Mouse (Mus musculus) NIH3T3 (cell line): Measurements from ENCODE around the gene Magi2.
"Not testable (repeated sequence)": the region's sequence is repeated elsewhere in the genome, so short reads cannot be mapped to it uniquely, and the experiment has no call there.

Source experiments
- DNase-seq: peaks from one replicate; pipeline ENCODE4 v3.0.0-alpha.2; 2012; ENCODE audit warnings: low read depth

The Magi2 gene

DNA sequence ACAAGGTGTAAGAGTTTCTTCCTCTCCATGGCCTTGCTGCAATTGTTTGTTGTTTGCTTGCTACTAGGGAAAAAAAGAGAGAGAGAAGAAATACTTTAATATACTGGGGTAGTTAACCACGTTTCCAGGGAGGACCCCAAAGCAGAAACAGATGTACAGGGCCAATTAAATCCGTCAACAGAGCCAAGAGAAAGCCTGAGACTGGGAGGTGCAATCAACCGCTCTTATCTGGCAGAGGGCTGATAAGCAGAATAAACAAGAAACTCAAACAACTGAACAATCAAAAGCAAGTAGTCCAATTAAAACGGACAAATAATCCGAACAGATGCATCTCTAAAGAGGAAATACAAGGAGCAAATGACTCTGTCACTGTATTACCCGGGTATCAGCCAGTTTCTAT lies 1282.8 kb downstream of the Magi2 start:
- DNase-seq: no peak

DNA sequence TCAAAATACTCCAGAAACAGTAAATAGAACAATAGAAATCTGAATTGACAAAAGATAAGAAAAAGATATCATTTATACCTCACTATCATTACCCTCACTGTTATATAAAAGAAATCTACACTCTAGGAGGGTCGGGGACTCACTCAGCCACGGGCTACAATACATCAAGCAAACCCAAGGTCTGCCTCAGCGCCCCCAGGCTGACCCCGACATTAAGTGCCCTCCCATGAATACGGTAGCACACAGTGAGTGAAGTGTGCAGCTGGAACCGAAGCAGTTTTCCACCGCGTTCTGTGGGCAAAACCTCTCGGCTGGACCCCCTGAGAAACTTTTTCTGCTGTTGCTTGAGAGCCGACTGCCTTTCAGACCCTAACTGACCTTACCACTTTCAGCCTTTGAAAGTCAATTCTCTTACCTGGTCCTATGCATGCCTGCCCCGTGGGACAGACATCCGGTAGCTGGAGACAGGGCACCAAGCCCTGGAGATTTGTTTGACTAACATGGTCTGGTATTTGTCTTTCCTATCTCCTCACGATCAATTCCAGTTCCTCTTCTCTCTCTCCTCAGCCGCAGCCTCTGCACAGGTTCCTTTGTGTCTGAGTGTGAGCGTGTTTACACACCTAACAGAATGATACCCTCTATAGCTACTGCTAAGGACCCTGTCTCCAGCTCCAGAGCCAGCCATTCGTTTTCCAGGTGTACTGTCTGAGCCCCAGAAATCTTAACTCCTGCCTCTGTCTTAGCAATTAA lies 1285.7 kb downstream of the Magi2 start:
- DNase-seq: no peak

DNA sequence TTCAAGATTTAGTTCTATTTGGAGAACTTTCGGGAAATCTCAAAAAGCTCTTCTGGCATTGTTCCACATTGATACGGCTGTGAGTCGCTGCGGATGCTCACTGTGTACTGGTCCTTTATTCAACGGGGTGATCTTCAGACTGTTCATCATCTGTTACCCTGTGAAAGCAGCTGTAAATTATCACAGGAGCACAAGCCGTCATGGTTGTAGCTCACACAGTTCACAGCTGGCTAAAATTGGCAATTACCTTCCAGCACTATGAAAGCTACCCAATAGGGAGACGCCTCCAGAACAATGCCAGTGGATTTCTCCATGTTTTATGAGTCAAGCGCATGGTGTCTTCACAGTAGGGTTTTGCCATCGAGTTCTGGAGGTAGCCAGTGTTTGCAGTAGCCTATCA lies 1294.8 kb downstream of the Magi2 start:
- no peak for DNase-seq

- DNase-seq: no peak
Measured at GRCm38 (mm10) chr5:20522047-20522446, 1295.2 kb downstream of the Magi2 start.

DNA sequence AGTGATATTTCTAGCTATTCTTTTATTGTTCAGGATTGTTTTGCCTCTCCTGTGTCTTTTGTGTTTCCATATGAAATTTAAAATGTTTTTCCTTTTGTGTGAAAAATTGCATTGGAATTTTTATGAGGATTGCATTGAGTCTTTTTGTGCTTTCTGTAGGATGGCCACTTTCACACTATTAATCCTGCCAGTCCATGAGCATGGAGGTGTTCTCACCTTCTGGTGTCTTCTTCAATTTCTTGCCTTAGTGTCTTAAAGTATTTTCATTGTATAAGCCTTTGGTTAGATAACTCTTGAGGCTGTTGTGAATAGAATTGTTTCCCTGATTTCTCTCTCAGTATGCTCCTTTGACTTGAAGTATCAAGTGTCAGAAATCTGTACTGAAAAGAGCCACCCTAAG lies 1296.9 kb downstream of the Magi2 start:
- no peak for DNase-seq

GRCm38 (mm10) chr5:20526588-20526987 lies 1299.8 kb downstream of the Magi2 start:
- not testable (repeated sequence) for DNase-seq

- no peak for DNase-seq
Measured at GRCm38 (mm10) chr5:20536544-20536943, 1309.7 kb downstream of the Magi2 start.

GRCm38 (mm10) chr5:20537369-20538022 lies 1310.7 kb downstream of the Magi2 start:
- no peak for DNase-seq

GRCm38 (mm10) chr5:20544374-20544773 lies 1317.5 kb downstream of the Magi2 start:
- no peak for DNase-seq

- no peak for DNase-seq
Measured at GRCm38 (mm10) chr5:20559378-20559777, 1332.5 kb downstream of the Magi2 start.

DNA sequence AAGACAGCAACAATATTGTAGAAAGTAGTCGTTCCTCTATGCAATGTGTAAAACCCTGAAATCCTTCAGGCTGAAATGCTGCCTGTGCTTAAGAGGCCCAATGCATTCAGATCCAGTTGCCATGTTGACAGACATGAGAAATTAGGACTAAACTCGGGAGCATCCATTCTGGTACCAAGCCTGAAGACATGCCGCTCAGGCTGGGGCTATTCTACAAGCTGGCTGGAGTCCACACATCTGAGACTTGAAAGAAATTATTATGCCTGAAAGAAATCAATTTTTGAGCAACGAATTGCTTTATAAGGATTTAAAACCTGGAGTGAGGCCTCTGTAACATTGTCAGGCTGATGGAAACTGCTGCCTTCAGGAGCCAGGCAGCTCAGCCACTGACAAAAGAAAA lies 1333.0 kb downstream of the Magi2 start:
- DNase-seq: no peak

GRCm38 (mm10) chr5:20568421-20568820 lies 1341.6 kb downstream of the Magi2 start:
- no peak for DNase-seq

- no peak for DNase-seq
Measured at GRCm38 (mm10) chr5:20568966-20569365, 1342.1 kb downstream of the Magi2 start.

DNA sequence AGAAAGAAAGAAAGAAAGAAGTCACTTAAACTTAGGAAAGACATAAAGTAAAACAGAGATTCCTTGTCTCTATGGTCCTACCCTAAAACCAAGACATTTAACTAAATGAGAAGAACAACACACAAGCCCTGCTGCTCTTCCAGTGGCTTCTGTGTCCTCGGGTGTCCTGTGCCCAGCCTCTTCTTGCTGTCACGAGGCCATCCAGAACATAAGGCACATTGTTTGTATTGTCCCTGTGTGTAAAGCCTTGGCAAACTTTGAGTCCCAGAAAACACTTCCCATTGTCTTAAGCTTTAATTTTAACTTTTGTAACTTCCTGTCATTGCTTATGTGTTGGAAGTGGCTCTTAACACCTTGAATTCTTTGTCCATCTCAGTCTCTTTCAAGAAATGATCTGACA lies 1348.0 kb downstream of the Magi2 start:
- DNase-seq: no peak

DNA sequence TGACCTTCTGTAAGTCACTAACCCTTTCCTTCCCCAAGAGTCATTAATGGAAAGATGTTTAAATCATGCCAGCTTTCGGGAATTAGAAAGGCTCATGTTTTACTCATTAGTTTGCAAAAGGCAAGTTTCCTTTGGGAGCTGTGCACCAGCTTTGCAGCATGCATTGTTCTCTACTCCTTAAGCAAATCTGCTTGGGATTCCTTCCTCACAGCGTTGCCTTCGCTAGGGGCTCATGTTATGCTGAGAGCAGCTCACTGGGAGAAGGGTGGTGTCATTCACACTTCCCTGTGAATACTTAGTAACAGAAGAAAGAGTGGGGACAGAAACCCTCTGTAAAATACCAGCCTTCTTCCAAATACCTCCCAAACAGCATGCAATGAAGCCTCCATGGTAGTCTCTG lies 1349.0 kb downstream of the Magi2 start:
- DNase-seq: no peak

DNA sequence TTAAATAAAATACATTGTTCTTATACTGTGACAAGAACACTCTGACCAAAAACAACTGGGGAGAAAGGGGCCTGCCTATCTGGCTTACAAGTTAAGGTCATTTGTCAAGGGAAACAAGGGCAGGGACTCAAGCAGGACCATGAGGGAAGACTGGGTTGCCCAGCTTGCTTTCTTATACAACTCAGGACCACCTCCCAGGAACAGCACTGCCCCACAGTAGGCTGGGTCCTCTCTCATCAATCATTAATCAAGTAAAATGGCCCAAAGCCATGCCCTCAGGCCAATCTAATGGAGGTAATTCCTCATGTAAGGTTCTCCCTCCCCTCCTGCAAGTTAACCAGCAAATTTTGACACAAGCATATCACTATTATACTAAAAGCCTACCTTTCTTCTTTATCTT lies 1349.4 kb downstream of the Magi2 start:
- DNase-seq: no peak

GRCm38 (mm10) chr5:20578666-20579065 lies 1351.8 kb downstream of the Magi2 start:
- DNase-seq: no peak

GRCm38 (mm10) chr5:20580619-20581018 lies 1353.8 kb downstream of the Magi2 start:
- DNase-seq: no peak

GRCm38 (mm10) chr5:20582995-20583435 lies 1356.2 kb downstream of the Magi2 start:
- DNase-seq: no peak

GRCm38 (mm10) chr5:20583639-20584038 lies 1356.8 kb downstream of the Magi2 start:
- DNase-seq: no peak

DNA sequence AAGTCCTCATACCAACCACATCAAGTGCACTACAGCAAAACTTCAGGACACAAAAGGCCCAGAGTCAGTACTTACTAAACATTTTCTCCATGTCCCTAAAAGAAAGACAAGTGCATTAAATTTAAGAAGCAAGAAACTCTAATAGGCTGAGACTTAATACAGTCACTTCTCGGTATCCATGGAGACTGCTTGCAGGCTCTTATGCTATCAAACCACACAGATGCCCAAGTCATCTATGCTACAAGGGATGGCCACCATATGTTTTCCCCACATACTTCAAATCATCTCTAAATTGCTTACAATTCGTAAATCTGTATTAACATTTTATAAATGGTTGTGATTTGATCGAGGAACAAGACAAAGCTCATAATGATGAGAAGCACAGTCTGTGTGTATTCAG lies 1357.9 kb downstream of the Magi2 start:
- DNase-seq: no peak

DNA sequence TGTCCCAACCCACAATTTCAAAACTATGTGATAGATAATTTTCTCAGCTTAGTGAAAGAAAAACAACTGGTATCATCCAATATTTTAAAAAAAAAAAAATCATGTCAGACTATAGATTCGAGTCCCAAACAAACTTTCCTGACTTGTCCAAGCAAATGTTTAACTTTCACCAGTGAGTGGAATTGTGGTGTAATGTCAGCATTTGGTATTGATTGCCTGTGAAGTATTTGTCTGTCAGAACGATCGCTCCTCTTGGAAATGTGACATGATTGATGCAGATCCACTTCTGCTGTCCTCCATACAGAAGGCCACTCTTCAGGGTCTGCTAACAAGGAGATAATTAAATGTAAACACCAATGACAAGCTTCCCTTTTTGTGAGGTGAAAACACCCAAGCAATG lies 1362.9 kb downstream of the Magi2 start:
- DNase-seq: no peak

- DNase-seq: no peak
Measured at GRCm38 (mm10) chr5:20598196-20598595, 1371.4 kb downstream of the Magi2 start.
